Mouse (Mus musculus) intestine, postnatal 0 days (tissue): ENCODE results near the gene Smg6. TPM values are rescaled to one million over a fixed set of nuclear protein-coding genes. Genes with fewer than 3 reads are reported as not detected.

Experiments used
- ATAC-seq: fragments of 200-750 bp; cut with Nextera tagmentation; 2 replicates; pipeline ENCODE4 v1.8.0; 2017; ENCODE audit warnings: mild to moderate bottlenecking, moderate TSS enrichment, moderate library complexity
- H3K27ac ChIP-seq: fragments of 300-500 bp; sonication (generic); 2 replicates; pipeline ENCODE4 v1.5.1; 2014; ENCODE audit warnings: mild to moderate bottlenecking, low read depth, low read length, moderate library complexity
- H3K27me3 ChIP-seq: fragments of 300-500 bp; sonication (generic); replicated peaks from 2 replicates; pipeline ENCODE4 v1.6.1; 2014; ENCODE audit warnings: low read length, mixed read lengths; ENCODE audit not compliant: control insufficient read depth, insufficient read depth
- H3K36me3 ChIP-seq: fragments of 300-500 bp; sonication (generic); 2 replicates; pipeline ENCODE4 v1.6.1; 2014; ENCODE audit warnings: mild to moderate bottlenecking, moderate library complexity; ENCODE audit not compliant: control insufficient read depth, insufficient read depth
- H3K4me1 ChIP-seq: fragments of 300-500 bp; sonication (generic); replicated peaks from 2 replicates; pipeline ENCODE4 v1.6.1; 2014; ENCODE audit warnings: antibody characterized with exemption, low read length, mixed read lengths; ENCODE audit not compliant: control insufficient read depth, insufficient read depth
- H3K4me2 ChIP-seq: fragments of 300-500 bp; sonication (generic); replicated peaks from 2 replicates; pipeline ENCODE4 v1.6.1; 2014; ENCODE audit warnings: low read depth, mild to moderate bottlenecking, moderate library complexity
- H3K4me3 ChIP-seq: fragments of 300-500 bp; sonication (generic); 2 replicates; pipeline ENCODE4 v1.5.1; 2014; ENCODE audit warnings: low read depth, low read length
- H3K9ac ChIP-seq: fragments of 300-500 bp; sonication (generic); 2 replicates; pipeline ENCODE4 v1.6.1; 2014; ENCODE audit warnings: mild to moderate bottlenecking, low read depth, low read length
- H3K9me3 ChIP-seq: fragments of 300-500 bp; sonication (generic); 2 replicates; pipeline ENCODE4 v1.6.1; 2016; ENCODE audit warnings: mixed run types; ENCODE audit not compliant: control insufficient read depth
- CTCF ChIP-seq: sonication (generic); IDR thresholded peaks from 2 replicates; pipeline ENCODE4 v1.5.1; 2016; ENCODE audit warnings: low read depth, mild to moderate bottlenecking, control low read depth, antibody characterized with exemption, moderate library complexity
- WGBS: fragments of 180-500 bp; shearing (Covaris S2); extraction: QIAGEN DNeasy Blood & Tissue Kit; methylation state at CpG from one replicate; pipeline ENCODE4 v1.1.7; 2014; 5-methylcytosine and 5-hydroxymethylcytosine counted together
- polyA plus RNA-seq: library from polyadenylated mRNA; unstranded; fragments of >200 nt; fragmentation: Nextera tagmentation; extraction: Ambion mirVana; gene quantifications from 2 replicates; pipeline ENCODE4 v1.2.1, GENCODE M21; 2015

The Smg6 gene
- polyA plus RNA-seq, 1 experiment from 2014 or later: 6.5 TPM

GRCm38 (mm10) chr11:75134485-75135068 lies 209.0 kb downstream of the Smg6 start:
- 0 out of 2 replicates have a peak, but pooled peaks cover 3% of the 10 kb centered on the region for H3K36me3 ChIP-seq
- no peak overlapping the region; the same call in 1 of the 2 replicates for H3K27ac ChIP-seq
- no peak for TF ChIP-seq CTCF
- no peak overlapping the region for H3K9ac ChIP-seq
- no peaks in the 10 kb centered on the region for H3K9me3 ChIP-seq
- ATAC-seq: no peak
- no peaks in the 10 kb centered on the region for H3K27me3 ChIP-seq
- 68% methylated on average over 5 of the region's 5 CpGs for WGBS
- H3K4me1 ChIP-seq: no peaks in the 10 kb centered on the region; the same call in 1 of the 2 replicates
- H3K4me3 ChIP-seq: no peak overlapping the region
- H3K4me2 ChIP-seq: no peak overlapping the region

GRCm38 (mm10) chr11:75135358-75135757 lies 209.7 kb downstream of the Smg6 start:
- 91% methylated on average over 4 of the region's 4 CpGs for WGBS
- no peak for TF ChIP-seq CTCF
- no peak overlapping the region for H3K9ac ChIP-seq
- H3K4me3 ChIP-seq: no peak overlapping the region
- no peak overlapping the region for H3K27ac ChIP-seq
- no peaks in the 10 kb centered on the region for H3K27me3 ChIP-seq
- peaks cover 5% of the 10 kb centered on the region; the same call in 1 of the 2 replicates for H3K4me1 ChIP-seq
- 0 out of 2 replicates have a peak, but pooled peaks cover 3% of the 10 kb centered on the region for H3K36me3 ChIP-seq
- H3K9me3 ChIP-seq: no peaks in the 10 kb centered on the region
- H3K4me2 ChIP-seq: no peak overlapping the region
- no peak for ATAC-seq

- Histone ChIP-seq H3K36me3 (0 out of 2 replicates have a peak, but pooled peaks cover 3% of the 10 kb centered on the region), H3K27ac (no peak overlapping the region), H3K9ac (no peak overlapping the region), H3K4me2 (no peak overlapping the region), H3K27me3 (no peaks in the 10 kb centered on the region), H3K4me3 (no peak overlapping the region), H3K4me1 (peaks cover 14% of the 10 kb centered on the region; the same call in 1 of the 2 replicates), H3K9me3 (no peaks in the 10 kb centered on the region)
- no peak for ATAC-seq
- no peak for TF ChIP-seq CTCF
- 50% methylated on average over 5 of the region's 5 CpGs for WGBS
Observed at GRCm38 (mm10) chr11:75136666-75137398, 211.2 kb downstream of the Smg6 start.

- H3K4me2 ChIP-seq: no peak overlapping the region
- H3K4me1 ChIP-seq: peaks cover 17% of the 10 kb centered on the region; the same call in 1 of the 2 replicates
- H3K9ac ChIP-seq: no peak overlapping the region
Observed at GRCm38 (mm10) chr11:75139122-75139963, 213.7 kb downstream of the Smg6 start.

GRCm38 (mm10) chr11:75140431-75140830 lies 214.8 kb downstream of the Smg6 start:
- peaks cover 24% of the 10 kb centered on the region for H3K36me3 ChIP-seq
- no peaks in the 10 kb centered on the region for H3K9me3 ChIP-seq
- no peak for TF ChIP-seq CTCF
- H3K4me1 ChIP-seq: peaks cover 17% of the 10 kb centered on the region; the same call in 1 of the 2 replicates
- H3K9ac ChIP-seq: no peak overlapping the region
- no peak overlapping the region for H3K4me2 ChIP-seq
- no peaks in the 10 kb centered on the region for H3K27me3 ChIP-seq
- 57% methylated on average over 5 of the region's 5 CpGs for WGBS
- ATAC-seq: no peak
- H3K27ac ChIP-seq: 0 out of 2 replicates have a peak overlapping the region, but pooled peaks have one; percentile 24
- no peak overlapping the region for H3K4me3 ChIP-seq

More at GRCm38 (mm10) chr11:75139122-75139963, 213.7 kb downstream of the Smg6 start:
- TF ChIP-seq CTCF: 0 out of 2 replicates have a peak, but pooled peaks have one; percentile 7
- H3K36me3 ChIP-seq: peaks cover 18% of the 10 kb centered on the region
- no peaks in the 10 kb centered on the region for H3K27me3 ChIP-seq
- H3K9me3 ChIP-seq: no peaks in the 10 kb centered on the region
- H3K27ac ChIP-seq: peak overlapping the region; percentile 68
- WGBS: 34% methylated on average over 11 of the region's 11 CpGs
- ATAC-seq: 0 out of 2 replicates have a peak, but pooled peaks have one; percentile 38
- no peak overlapping the region for H3K4me3 ChIP-seq
